Mouse (Mus musculus) urinary bladder, postnatal 4 days (tissue): ENCODE data around the gene Nr1h4.

Source experiments
- DNase-seq, 2 experiments: peaks; one replicate each; pipeline ENCODE4 v3.0.0; 2021 to 2022; ENCODE audit warnings: low spot score in 2 of 2

Nr1h4 gene

GRCm38 (mm10) chr10:89434509-89435210, 98.7 kb downstream of the Nr1h4 start:
- DNase-seq, result no peak

GRCm38 (mm10) chr10:89432743-89433142, 100.6 kb downstream of the Nr1h4 start:
- DNase-seq, result no peak

- no peak for DNase-seq
Measured at GRCm38 (mm10) chr10:89430751-89431150, 102.6 kb downstream of the Nr1h4 start.

GRCm38 (mm10) chr10:89424800-89425393, 108.5 kb downstream of the Nr1h4 start:
- no peak for DNase-seq

- DNase-seq, result no peak
Measured at GRCm38 (mm10) chr10:89424217-89424616, 109.2 kb downstream of the Nr1h4 start.

GRCm38 (mm10) chr10:89423164-89423778, 110.1 kb downstream of the Nr1h4 start:
- no peak for DNase-seq

- no peak for DNase-seq
Measured at GRCm38 (mm10) chr10:89422504-89423158, 110.8 kb downstream of the Nr1h4 start.

GRCm38 (mm10) chr10:89417966-89418365, 115.4 kb downstream of the Nr1h4 start:
- no peak for DNase-seq

- no peak for DNase-seq
Measured at GRCm38 (mm10) chr10:89415478-89415877, 117.9 kb downstream of the Nr1h4 start.

GRCm38 (mm10) chr10:89407551-89407950, 125.8 kb downstream of the Nr1h4 start:
- no peak for DNase-seq

GRCm38 (mm10) chr10:89406733-89407484, 126.5 kb downstream of the Nr1h4 start:
- no peak for DNase-seq

- no peak for DNase-seq
Measured at GRCm38 (mm10) chr10:89404936-89405335, 128.4 kb downstream of the Nr1h4 start.
